ENCODE assay signal across 9 mouse cellular contexts in the genomic region with DNA sequence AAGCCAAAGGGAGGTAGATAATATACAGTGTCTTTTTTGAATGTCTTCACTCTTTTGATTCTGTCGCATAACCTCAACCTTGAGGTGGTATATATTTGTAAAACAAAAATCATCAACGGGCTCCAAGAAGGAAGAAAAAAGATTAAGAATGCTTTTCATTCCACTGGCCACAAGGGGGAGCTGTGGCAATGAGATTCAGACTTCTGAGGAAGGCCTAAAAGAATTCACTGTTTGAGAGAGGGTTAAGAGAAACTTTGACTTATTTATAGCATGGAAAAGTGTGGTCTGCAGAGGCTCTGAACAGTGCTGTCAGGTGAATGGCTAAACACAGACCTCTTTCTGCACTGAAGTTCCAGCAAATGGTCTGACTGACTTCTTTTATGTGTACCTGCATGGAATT. TPM values are rescaled to one million over a fixed set of nuclear protein-coding genes. Genes with fewer than 3 reads are reported as not detected.
DNase-seq lines count a peak whose midpoint lies in the region; ATAC-seq and TF ChIP-seq lines count a peak whose summit lies in the region.
"Had no signal": no experiment of that assay in that cellular context is flagged by ENCODE, and none has a peak within 500 bp of the region (broad histone marks: within the 10 kb centered on the region; RNA-seq: fewer than 3 reads in every experiment).

No protein-coding gene starts in this region.

- peak; percentile 49 to 60 for DNase-seq in cerebellum, postnatal 10 days
- no peak for DNase-seq in cerebellum, adult 9-10 months
- peak in 1 of 2 experiments; percentile 18 for DNase-seq in layer of hippocampus, adult 2 months (ENCODE audit: low spot score in 2 of 2)
- no peak for DNase-seq in layer of hippocampus, adult 11-12 months (ENCODE audit: low spot score)
- peak; percentile 25 for DNase-seq in limb, embryonic 14.5 days (ENCODE audit: low spot score)
- DNase-seq in thymus, postnatal 0 days (ENCODE audit: low spot score): peak; percentile 74

- no peaks in the 10 kb centered on the region for H3K36me3 ChIP-seq in E14TG2a.4 (ENCODE audit: insufficient read depth, low read length)
- H3K36me3 ChIP-seq in limb, embryonic 14.5 days (ENCODE audit: control insufficient read depth, insufficient read depth, low read length): no peaks in the 10 kb centered on the region

- TF ChIP-seq CTCF in layer of hippocampus, adult 2 months (conservative IDR thresholded peaks at IDR 0.05): peak; percentile 87
- TF ChIP-seq CTCF in E14TG2a.4 (conservative IDR thresholded peaks at IDR 0.05; ENCODE audit: low read length): peak; percentile 86
- TF ChIP-seq CTCF in cortical plate, adult 2 months (IDR thresholded peaks at IDR 0.05; ENCODE audit: extremely low read depth, insufficient read depth, low read length): peak; percentile 49; the same call in 1 of the 2 replicates

- ATAC-seq in limb, embryonic 14.5 days (ENCODE audit: low FRiP score, low read depth): no peak

- no peaks in the 10 kb centered on the region for H3K4me1 ChIP-seq in E14TG2a.4 (replicated peaks; ENCODE audit: low read depth, low read length)
- peaks cover 3% of the 10 kb centered on the region; the same call in 1 of the 2 replicates for H3K4me1 ChIP-seq in cortical plate, adult 2 months (ENCODE audit: control insufficient read depth, insufficient read depth, low read length)
- no peaks in the 10 kb centered on the region for H3K4me1 ChIP-seq in limb, embryonic 14.5 days (ENCODE audit: control insufficient read depth, insufficient read depth, low read length)

- H3K4me2 ChIP-seq in limb, embryonic 14.5 days (replicated peaks; ENCODE audit: low read depth, low read length, severe bottlenecking): no peak overlapping the region

- no peak overlapping the region for H3K9ac ChIP-seq in limb, embryonic 14.5 days (ENCODE audit: low read depth, low read length, severe bottlenecking)

- H3K9me3 ChIP-seq in E14TG2a.4 (ENCODE audit: low read length): no peaks in the 10 kb centered on the region
- no peaks in the 10 kb centered on the region for H3K9me3 ChIP-seq in limb, embryonic 14.5 days (ENCODE audit: control insufficient read depth, low read length)

- H3K27me3 ChIP-seq in E14TG2a.4 (ENCODE audit: insufficient read depth, low read length): no peaks in the 10 kb centered on the region
- no peaks in the 10 kb centered on the region for H3K27me3 ChIP-seq in limb, embryonic 14.5 days (ENCODE audit: control insufficient read depth, insufficient read depth, low read length)

- no peak for TF ChIP-seq POLR2A in cortical plate, adult 2 months (IDR thresholded peaks at IDR 0.05; ENCODE audit: extremely low read depth, insufficient read depth, low read length)
- no peak for TF ChIP-seq POLR2A in limb, embryonic 14.5 days (IDR thresholded peaks at IDR 0.05; ENCODE audit: borderline replicate concordance, extremely low read depth, insufficient read depth, insufficient read length)

- H3K4me3 ChIP-seq in layer of hippocampus, adult 2 months: no peak overlapping the region
- H3K4me3 ChIP-seq in E14TG2a.4 (replicated peaks; ENCODE audit: low read length): no peak overlapping the region
- no peak overlapping the region for H3K4me3 ChIP-seq in cortical plate, adult 2 months (ENCODE audit: insufficient read depth, low read length)
- H3K4me3 ChIP-seq in limb, embryonic 14.5 days (replicated peaks; ENCODE audit: low read length): no peak overlapping the region

- 30% methylated on average over 2 of the region's 2 CpGs for WGBS in limb, embryonic 14.5 days

- no peak overlapping the region for H3K27ac ChIP-seq in layer of hippocampus, adult 2 months
- no peak overlapping the region for H3K27ac ChIP-seq in cortical plate, adult 2 months (ENCODE audit: insufficient read depth, low read length)
- no peak overlapping the region for H3K27ac ChIP-seq in limb, embryonic 14.5 days (replicated peaks; ENCODE audit: low read depth, low read length)

RNA-seq across cellular contexts. Expression of gene 2210010C04Rik, which starts 20.3 kb away (rescaled TPM):
- not detected for total RNA-seq in layer of hippocampus, adult 2 months (2021)
- polyA plus RNA-seq in cortical plate, adult 2 months (2012; rRNA removed): 0.09 and 0.13 TPM in 2 replicates
- polyA plus RNA-seq in limb, embryonic 14.5 days (2012; rRNA removed): 0.03 and 0.04 TPM in 2 replicates
- not detected in 2 replicates for polyA plus RNA-seq in limb, embryonic 14.5 days (2014; fragmentation: Nextera tagmentation; extraction: Ambion mirVana)
- 0.17 and 0.20 TPM in 2 replicates for polyA plus RNA-seq in thymus, postnatal 0 days (2015; fragmentation: Nextera tagmentation; extraction: Ambion mirVana)
- total RNA-seq: layer of hippocampus, postnatal 25 days had no signal

RNA-seq across cellular contexts. Expression of gene Gm2663, which starts 56.3 kb away (rescaled TPM):
- not detected for total RNA-seq in layer of hippocampus, adult 2 months (2021)
- not detected in 2 replicates for polyA plus RNA-seq in cortical plate, adult 2 months (2012; rRNA removed)
- polyA plus RNA-seq in limb, embryonic 14.5 days (2012; rRNA removed): not detected in 2 replicates
- polyA plus RNA-seq in limb, embryonic 14.5 days (2014; fragmentation: Nextera tagmentation; extraction: Ambion mirVana): not detected in 2 replicates
- polyA plus RNA-seq in thymus, postnatal 0 days (2015; fragmentation: Nextera tagmentation; extraction: Ambion mirVana): 0.70 TPM in 1 of 2 replicates, not detected in the other
- total RNA-seq: layer of hippocampus, postnatal 25 days had no signal

Comparison
In these comparisons a context has a peak if more than half of its experiments do, and no peak if none do; other contexts are left out.
1. DNase-seq: peak in cerebellum, postnatal 10 days (2 of 2), limb, embryonic 14.5 days (single experiment) and thymus, postnatal 0 days (single experiment); none in cerebellum, adult 9-10 months (single experiment) and layer of hippocampus, adult 11-12 months (single experiment).
2. Peak in every context shown above with its lines, with median percentiles within 50 percentile points of each other: CTCF ChIP-seq.